Mouse (Mus musculus) layer of hippocampus, adult 9-10 months (tissue): Measurements from ENCODE around the gene Sufu.

Experiments
- DNase-seq: peaks from one replicate; pipeline ENCODE4 v3.0.0; 2022; ENCODE audit warnings: low spot score

Sufu gene

DNA sequence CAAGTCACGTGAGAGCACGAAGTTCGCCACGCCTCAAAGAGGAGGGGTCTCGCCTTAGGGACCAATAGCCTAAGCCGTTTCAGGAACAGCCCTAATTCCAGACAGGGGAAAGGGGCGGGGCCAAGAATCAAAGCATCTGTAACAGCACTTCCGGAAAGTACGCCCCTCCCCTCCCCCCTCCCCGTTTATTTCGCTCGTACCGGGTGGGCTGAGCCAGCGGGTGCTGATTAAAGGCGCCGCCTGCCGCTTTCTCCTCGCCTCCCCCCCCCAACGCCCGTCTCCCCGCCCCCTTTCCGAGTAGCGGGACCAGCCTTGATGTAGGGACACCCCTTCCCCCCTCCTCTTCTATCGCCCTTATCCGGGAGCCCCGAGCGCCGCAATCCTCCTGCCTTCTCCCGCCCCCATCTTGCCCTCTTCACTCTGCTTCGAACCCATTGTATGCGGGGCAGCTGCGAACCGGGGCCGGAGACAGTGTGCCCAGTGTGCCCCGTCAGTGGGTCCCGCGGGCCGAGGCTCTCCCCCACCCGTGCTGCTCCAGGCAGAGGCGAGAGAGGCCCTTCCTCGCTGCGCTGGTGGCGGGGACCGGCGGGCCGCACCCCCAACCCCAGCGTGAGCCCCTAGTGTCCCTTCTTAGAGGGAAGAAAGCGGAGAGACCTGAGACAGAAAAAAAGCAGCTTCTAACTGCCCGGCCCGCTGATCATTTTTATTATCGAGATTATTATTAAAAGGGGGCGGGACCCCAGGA, 103.3 kb downstream of the Sufu start:
- DNase-seq: peak; percentile 98

DNA sequence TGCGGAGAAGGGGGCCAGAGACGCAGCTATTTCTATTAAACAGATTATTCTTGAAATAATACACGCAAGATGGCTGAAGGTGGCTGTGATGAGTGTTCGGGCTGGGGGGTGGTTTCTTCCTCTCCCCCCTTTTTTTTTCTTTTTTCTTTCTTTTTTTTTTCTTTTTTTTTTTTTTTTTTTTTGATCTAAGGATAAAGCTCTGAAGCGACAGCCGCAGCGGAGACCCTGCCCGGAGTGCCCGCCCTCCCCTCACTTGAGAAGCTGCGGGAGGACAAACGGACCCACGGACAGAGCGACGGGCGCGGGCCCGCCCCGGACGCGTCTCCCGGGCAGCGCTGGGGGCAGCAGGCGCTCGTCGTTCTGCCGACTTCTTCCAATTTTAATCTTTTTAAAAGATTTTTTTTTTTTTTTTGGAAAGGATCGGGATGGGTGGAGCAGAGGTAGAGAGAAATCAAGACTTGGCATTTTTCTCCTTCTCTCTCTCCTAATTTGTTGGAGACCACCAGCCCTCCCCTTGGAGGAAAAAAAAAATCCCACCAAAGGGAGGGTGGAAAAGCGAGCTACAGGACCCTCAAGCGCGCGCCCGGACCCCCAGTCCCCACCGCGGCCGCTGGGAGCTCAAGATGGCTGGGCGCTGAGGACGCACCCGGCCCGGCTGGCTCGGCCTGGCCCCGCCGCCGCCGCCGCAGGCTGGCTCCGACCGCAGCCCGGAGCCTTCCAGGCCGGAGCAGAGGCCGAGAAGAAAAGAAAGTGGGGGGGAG, 104.1 kb downstream of the Sufu start:
- no peak for DNase-seq

GRCm38 (mm10) chr19:46501401-46502068, 104.8 kb downstream of the Sufu start, which contains the start of gene Trim8:
Trim8 (plus strand) TSS chr19:46501702.
- DNase-seq: no peak

GRCm38 (mm10) chr19:46502069-46502455, 105.4 kb downstream of the Sufu start:
- no peak for DNase-seq

DNA sequence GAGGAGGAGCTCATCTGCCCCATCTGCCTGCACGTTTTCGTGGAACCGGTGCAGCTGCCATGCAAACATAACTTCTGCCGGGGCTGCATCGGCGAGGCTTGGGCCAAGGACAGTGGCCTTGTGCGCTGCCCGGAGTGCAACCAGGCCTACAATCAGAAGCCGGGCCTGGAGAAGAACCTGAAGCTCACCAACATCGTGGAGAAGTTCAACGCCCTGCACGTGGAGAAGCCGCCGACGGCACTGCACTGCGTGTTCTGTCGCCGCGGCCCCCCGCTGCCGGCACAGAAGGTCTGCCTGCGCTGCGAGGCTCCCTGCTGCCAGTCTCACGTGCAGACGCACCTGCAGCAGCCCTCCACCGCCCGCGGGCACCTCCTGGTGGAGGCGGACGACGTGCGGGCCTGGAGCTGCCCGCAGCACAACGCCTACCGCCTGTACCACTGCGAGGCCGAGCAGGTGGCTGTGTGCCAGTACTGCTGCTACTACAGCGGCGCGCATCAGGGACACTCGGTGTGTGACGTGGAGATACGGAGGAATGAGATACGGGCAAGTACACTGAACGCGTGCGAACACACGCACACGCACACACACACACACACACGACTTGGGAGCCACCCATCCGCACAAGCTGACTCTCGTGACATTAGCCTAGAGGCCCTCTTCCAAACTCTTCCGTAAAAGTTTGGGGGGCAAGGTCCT, 105.9 kb downstream of the Sufu start:
- no peak for DNase-seq

GRCm38 (mm10) chr19:46503351-46504084, 106.8 kb downstream of the Sufu start:
- no peak for DNase-seq

DNA sequence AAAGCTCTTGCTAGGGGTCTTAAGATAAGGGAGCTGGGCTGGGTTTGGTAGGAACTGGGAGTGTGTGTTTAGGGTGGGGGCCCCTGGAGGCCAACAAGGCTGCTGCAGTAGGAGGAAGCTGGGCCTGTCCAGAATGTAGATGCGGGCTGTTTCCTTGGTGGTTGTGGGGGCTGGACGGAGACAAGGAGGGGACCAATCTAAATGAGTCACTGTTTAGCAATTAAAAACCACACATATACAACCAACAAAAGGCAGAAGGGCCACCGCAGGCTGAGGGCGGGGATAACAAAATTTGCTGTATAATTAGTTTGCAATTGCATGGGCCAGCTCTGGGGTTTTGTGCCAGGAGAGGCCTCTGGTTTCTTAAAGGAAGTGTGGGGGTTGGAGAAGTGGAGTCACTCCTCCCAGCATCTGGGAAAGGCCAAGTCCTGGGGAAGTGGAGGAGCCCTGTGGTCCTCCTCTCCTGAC, 107.4 kb downstream of the Sufu start:
- no peak for DNase-seq

DNA sequence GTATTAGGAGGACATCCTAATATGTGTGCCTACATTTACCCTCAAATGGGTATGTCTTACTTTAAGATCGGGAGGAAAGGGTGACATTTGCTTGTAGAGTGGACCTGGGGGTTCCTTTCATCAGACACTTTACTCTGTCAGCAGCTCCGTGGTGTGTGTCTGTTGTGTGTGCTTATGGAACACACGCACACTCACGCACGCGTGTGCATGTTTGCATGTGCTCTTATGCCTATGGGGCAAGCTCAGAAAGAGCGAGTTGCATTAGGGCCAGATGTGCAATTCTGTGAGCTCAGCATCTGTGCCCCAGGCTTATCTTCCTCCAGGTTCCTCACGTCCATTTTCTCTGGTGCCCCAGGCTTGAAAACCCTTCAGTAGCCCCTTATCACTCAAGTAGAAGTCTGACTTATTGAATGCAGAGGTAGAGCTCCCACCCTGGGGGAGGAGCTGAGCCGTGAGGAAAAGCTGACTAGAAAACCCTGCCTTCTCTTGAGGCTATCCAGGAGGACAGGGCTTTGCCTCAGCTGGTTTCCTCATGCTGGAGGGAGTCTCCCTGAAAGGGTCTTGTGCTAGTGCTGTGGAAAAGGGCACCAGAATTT, 108.2 kb downstream of the Sufu start:
- DNase-seq: no peak

GRCm38 (mm10) chr19:46505646-46506371, 109.1 kb downstream of the Sufu start:
- DNase-seq: no peak

DNA sequence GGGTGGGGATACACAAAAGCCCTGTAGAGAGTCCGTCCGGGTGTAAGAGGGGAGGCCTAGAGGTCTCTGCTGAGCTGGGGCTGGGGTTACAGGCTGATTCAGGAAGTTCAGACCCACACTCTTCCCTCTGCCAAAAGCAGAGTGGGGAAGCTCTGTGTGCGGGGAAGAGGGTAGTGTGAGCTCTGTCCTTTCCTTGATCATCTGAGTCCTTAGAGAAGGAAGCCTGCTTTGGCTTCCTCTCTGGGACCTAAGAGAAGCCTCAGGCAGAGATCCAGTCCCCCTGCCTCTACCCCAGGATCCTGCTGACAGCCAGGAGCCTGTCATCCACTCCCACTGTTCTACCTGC, 109.6 kb downstream of the Sufu start:
- no peak for DNase-seq

DNA sequence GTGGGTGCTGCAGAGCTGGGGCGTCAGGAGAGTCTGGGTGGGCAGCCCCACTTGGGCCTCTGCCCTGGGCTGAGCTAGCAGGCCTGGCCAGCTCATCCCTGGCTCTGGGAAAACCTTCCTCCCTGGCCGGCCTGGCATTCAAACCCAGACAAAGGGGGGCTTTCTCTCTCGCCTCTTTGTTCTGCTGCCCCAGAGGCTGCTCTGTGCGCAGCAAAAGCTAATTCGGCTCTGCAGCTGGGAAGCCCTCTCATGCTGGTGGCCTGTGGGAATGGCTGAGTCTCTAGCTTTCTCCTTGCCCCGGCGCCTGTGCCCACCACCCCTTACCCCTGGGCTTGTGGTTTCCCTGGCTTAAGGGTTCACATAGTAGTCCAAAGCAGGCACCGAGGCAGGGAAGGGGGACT, 110.5 kb downstream of the Sufu start:
- DNase-seq: no peak

DNA sequence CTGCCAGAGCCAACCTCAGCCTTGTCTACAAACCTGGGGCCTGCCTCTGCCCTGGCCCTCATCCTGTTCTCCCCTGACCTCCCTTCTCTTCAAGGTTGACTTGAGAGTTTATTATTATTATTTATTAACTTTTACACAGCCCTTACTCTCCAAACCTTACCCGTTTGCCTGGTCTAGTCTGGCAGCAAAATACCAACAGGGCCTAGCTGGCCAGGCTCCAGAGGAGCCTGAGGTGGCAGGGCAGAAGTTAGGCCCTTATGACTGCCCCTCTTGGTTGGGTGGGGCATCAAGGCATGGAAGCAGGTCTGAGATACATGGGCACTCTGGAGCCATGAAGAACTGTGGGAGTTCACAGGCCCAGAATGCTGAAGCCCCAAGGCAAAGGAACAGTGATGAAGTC, 111.1 kb downstream of the Sufu start:
- no peak for DNase-seq

DNA sequence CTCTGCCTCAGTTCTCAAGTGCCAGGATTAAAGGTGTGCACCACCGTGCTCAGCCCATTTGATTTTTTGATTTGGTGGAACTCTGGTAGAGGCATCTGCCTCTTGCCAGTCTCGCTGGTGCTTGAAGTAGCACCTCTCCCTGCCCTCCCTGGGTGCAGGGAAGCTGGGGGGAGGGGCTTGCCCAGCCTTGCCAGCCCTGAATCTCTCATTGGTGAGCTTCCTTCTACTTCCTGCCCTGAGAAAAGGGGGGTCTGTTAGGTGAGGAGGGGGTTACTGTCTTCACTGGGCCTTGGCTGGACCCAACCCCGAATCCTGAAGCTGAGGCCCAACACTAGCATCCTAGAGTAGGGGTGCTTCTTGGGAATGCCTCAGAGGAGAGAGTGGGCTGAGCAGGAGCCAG, 112.0 kb downstream of the Sufu start:
- no peak for DNase-seq

DNA sequence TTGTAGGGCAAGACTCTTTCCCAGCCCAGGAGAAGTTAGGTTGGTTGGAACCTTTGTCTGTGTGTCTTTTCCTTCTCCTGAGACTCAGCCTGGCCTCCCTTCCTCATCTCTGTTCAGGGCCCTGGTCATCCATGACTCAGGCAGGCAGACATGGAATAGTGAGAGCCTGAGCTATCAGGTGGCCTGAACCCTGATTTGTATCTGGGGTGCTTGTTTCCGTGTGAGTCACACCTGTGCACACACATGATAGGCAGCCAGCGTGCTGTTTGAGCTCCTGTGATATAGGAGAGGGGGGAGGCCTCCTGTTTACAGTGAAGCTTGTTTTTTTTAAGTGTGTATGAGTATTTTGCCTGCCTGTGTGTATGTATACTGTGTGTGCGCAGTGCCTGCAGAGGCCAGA, 112.5 kb downstream of the Sufu start:
- no peak for DNase-seq

- DNase-seq: no peak
Observed at GRCm38 (mm10) chr19:46509736-46510135, 113.0 kb downstream of the Sufu start.

- DNase-seq: no peak
Observed at GRCm38 (mm10) chr19:46510401-46510800, 113.7 kb downstream of the Sufu start.

DNA sequence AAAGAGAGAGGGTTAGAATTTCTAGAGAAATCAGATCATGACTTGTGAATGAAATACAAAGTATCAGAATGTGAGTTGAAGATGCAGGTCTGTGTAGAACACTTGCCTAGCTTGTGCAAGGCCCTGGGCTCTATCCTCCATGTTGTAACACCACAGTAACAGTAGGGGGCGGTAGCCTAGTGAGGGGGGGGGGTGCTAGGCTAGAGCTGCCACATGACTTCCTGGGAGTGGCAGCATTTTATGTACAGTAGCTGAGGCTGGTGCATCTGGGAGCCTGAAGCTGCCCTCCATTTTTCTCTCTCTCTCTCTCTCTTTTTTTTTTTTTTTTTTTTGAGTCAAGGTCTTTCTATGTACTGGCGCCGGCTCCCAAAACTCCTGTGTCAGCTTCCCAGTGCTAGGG, 114.1 kb downstream of the Sufu start:
- DNase-seq: no peak

DNA sequence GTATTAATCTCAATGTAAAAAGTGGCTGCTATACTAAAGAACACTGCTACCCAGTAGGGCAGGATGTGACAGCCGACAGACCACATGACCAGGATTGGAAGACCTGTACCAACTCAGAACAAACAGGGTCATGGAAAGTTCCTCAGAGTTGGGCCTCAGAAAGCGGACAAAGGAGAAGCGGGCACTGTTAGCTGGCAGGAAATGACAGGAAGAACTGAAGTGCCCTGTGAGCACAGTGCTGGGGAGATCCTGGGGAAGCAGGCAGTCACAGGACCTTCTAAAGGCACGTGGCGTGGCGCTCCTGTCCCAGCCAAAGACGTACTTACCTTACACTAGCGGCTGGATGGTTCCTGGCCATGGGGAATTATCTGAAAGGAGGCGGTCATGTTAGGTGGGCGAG, 114.6 kb downstream of the Sufu start:
- DNase-seq: no peak

- DNase-seq: no peak
Observed at GRCm38 (mm10) chr19:46514387-46514786, 117.7 kb downstream of the Sufu start.

GRCm38 (mm10) chr19:46515287-46515821, 118.7 kb downstream of the Sufu start:
- no peak for DNase-seq
